Mouse (Mus musculus) hindbrain, embryonic 10.5 days (tissue): ENCODE measurements around the gene Mcts1. TPM values are rescaled to one million over a fixed set of nuclear protein-coding genes. Genes with fewer than 3 reads are reported as not detected.

Experiments
- DNase-seq: peaks from one replicate; pipeline ENCODE4 v3.0.0-alpha.2; 2017; ENCODE audit warnings: low spot score
- H3K27ac ChIP-seq: fragments of 300-500 bp; sonication (generic); 2 replicates; pipeline ENCODE4 v1.5.1; 2016; ENCODE audit warnings: mild to moderate bottlenecking, moderate library complexity
- H3K27me3 ChIP-seq: fragments of 300-500 bp; sonication (generic); 2 replicates; pipeline ENCODE4 v1.6.1; 2016; ENCODE audit warnings: mild to moderate bottlenecking; ENCODE audit not compliant: poor library complexity, insufficient read depth, severe bottlenecking
- H3K36me3 ChIP-seq: fragments of 300-500 bp; sonication (generic); 2 replicates; pipeline ENCODE4 v1.6.1; 2016; ENCODE audit warnings: mild to moderate bottlenecking, moderate library complexity
- H3K4me1 ChIP-seq: fragments of 300-500 bp; sonication (generic); replicated peaks from 2 replicates; pipeline ENCODE4 v1.6.1; 2016; ENCODE audit warnings: mild to moderate bottlenecking
- H3K4me3 ChIP-seq: fragments of 300-500 bp; sonication (generic); 2 replicates; pipeline ENCODE4 v1.5.1; 2016; ENCODE audit warnings: mild to moderate bottlenecking, moderate library complexity
- H3K9me3 ChIP-seq: fragments of 300-500 bp; sonication (generic); 2 replicates; pipeline ENCODE4 v1.6.1; 2016; ENCODE audit warnings: mild to moderate bottlenecking, moderate library complexity
- WGBS: fragments of 180-500 bp; shearing (Covaris S2); methylation state at CpG from one replicate; pipeline ENCODE4 v1.1.7; 2016; 5-methylcytosine and 5-hydroxymethylcytosine counted together
- polyA plus RNA-seq: library from polyadenylated mRNA; unstranded; fragments of >200 nt; fragmentation: Nextera tagmentation; extraction: Ambion mirVana; gene quantifications from 2 replicates; pipeline ENCODE4 v1.2.1, GENCODE M21; 2016

Mcts1 gene
- polyA plus RNA-seq = 88.5 and 106 TPM in 2 replicates

DNA sequence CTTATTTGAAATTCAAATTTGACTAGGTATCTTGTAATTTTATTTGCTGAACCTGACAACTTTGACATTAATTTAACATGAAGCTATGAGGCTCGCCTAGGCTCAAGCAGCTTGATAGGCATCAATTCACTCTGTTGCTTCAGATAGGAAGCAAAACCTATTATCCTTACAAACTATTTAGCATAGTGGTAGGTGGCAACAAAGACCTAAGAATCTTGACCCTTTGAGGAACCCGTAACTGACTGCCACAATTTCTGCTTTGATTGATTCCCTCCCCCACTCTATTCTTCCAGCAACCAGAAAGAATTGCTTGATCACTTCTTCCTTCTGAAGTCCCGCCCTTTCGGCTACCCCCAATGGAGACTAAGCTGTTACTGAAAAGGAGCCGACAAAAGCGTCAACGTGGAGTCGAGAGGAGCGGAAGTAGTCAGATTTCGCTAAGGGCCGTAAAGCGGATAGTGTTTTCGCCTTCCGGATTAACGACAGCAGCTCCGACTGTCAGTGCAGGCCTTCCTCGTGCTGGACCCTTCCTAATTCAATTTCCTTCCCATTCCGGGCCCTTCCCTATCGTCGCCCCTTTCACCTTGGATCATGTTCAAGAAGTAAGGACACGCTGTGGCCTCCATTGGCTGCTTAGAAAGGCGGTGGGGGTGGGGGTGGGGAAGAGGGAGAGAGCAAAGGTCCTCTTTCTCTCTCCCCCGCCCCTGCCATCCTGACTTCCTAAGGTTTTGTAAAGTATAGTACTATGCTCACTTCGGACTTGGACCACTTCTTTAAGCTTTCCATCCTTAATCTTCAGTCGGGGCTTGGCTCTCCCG lies at the start of gene Mcts1:
Gene Mcts1 (plus strand): TSS at position 402 of the 818 bp plus-strand sequence.
- WGBS = 16% methylated on average over 26 of the region's 26 CpGs
- DNase-seq = peak; percentile 76
- no peaks in the 10 kb centered on the region for H3K4me1 ChIP-seq
- H3K9me3 ChIP-seq = no peaks in the 10 kb centered on the region
- peak within 1 kb of the TSS; percentile 60 for H3K4me3 ChIP-seq
- peak within 1 kb of the TSS; percentile 84 for H3K27ac ChIP-seq
- H3K36me3 ChIP-seq = no peaks in the 10 kb centered on the region
- H3K27me3 ChIP-seq = no peaks in the 10 kb centered on the region

DNA sequence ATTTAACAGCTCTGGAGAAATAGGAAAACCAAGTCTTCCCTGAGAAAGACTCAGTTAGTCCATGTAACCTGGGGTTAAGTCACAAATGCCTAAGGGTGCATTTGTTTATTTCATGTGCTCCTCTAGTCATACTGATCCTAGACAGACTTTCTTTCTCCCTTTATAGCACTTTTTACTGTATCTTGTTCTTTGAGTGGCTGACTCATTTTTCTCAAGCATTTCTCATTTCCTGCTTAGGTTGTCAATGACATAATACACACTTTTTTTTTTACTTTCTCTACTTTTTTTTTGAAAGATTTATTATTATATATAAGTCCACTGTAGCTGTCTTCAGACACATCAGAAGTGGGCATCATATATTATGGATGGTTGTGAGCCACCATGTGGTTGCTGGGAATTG lies 47.1 kb upstream of the Mcts1 start:
- H3K9me3 ChIP-seq = no peaks in the 10 kb centered on the region
- no peak for DNase-seq
- H3K4me3 ChIP-seq = no peak overlapping the region
- H3K4me1 ChIP-seq = no peaks in the 10 kb centered on the region
- H3K27ac ChIP-seq = no peak overlapping the region
- peaks cover 22% of the 10 kb centered on the region for H3K36me3 ChIP-seq
- H3K27me3 ChIP-seq = no peaks in the 10 kb centered on the region

DNA sequence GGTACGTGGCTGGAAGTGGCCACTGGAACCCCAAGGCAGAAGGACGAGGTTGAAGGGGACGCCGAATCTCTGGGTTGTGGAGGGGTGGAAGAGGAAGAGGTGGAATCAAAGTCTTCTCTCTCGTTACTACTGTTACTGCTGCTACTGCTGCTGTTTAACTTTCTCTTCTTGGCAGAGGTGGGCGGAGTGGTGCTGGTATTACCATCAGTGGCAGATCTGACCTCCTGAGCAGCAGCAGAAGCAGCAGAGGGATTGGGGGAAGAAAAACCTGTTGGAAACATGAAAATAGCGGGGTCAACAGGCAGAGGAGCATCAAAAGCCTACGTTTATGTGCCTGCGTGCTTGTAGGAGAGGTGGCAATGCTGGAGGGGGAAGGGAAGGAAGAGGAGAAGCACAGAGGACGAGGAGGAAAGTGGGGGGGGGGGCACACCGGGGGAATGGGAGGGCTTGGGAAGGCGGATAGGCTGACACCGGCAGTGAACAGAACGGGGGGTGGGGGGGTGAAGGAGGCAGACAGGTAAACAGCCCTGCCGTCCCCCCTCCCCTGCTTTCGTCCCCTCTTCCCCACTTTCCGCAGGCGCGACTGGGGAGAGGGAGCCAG lies 36.3 kb upstream of the Mcts1 start:
- peak; percentile 24 for DNase-seq

DNA sequence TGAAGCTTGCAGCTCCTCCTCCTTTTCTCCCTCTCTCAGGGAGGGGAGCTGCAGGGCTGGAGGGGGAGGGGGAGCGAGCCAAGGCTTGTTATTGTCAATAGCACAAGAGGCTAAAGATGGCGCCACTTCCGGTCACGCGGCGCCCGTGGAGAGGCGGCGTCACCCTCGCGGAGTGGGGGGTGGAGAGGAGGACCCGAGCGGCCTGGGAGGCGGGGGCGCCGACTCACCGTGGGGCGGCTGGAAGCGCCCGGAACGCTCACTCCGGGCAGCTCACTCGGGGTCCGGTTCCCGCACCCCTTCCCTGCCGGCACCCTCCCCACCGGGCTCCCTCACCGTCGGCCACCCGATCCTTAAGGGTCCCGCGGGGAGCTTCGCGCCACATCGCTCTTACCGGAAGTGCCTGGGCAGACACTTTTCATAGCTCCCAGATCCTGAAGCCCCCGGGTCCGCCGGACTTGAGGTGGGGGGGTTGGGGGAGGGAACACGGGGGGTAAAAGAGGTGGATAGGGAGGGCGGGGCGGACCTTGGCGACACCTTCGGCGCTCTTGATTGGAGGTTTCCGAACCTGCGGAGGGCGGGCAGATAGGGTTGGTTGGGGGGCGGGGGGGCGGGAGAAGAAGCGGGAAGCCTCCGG lies 35.7 kb upstream of the Mcts1 start:
- Histone ChIP-seq H3K27me3 (no peaks in the 10 kb centered on the region), H3K4me1 (peaks cover 8% of the 10 kb centered on the region; the same call in 1 of the 2 replicates), H3K4me3 (peak overlapping the region; percentile 58), H3K9me3 (no peaks in the 10 kb centered on the region; the same call in 1 of the 2 replicates), H3K36me3 (peaks cover 17% of the 10 kb centered on the region), H3K27ac (peak overlapping the region; percentile 95)
- DNase-seq = peak; percentile 86
- WGBS = 13% methylated on average over 47 of the region's 52 CpGs

More for the DNA sequence above, 36.3 kb upstream of the Mcts1 start:
- H3K27ac ChIP-seq = peak overlapping the region; percentile 95
- WGBS = 21% methylated on average over 13 of the region's 19 CpGs
- H3K36me3 ChIP-seq = peaks cover 23% of the 10 kb centered on the region
- H3K4me3 ChIP-seq = peak overlapping the region; percentile 58
- no peaks in the 10 kb centered on the region; the same call in 1 of the 2 replicates for H3K9me3 ChIP-seq
- H3K4me1 ChIP-seq = peaks cover 8% of the 10 kb centered on the region; the same call in 1 of the 2 replicates
- H3K27me3 ChIP-seq = no peaks in the 10 kb centered on the region

DNA sequence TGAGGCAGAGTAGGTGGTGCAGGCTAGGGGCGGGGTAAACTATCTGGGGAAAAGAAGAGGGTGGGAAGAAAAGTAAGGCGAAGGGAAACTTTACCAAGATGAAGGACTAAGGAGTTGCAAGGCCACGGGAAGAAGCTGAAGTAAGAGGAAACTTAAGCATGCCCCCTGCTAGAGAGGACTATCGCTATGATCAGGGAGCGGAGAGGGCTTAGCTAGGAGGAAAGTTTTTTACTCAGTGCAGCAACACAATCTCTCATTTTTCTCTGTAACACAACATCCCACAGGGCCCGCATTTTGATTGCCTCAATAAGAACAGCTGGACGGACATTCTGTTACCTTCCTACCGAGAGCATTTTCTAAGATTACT lies 35.2 kb upstream of the Mcts1 start:
- H3K4me3 ChIP-seq = peak overlapping the region; percentile 58
- WGBS = 20% methylated on average over 8 of the region's 8 CpGs
- no peak for DNase-seq
- no peaks in the 10 kb centered on the region for H3K27me3 ChIP-seq
- H3K9me3 ChIP-seq = no peaks in the 10 kb centered on the region; the same call in 1 of the 2 replicates
- H3K4me1 ChIP-seq = peaks cover 8% of the 10 kb centered on the region; the same call in 1 of the 2 replicates
- peaks cover 12% of the 10 kb centered on the region for H3K36me3 ChIP-seq
- peak overlapping the region; percentile 95 for H3K27ac ChIP-seq

DNA sequence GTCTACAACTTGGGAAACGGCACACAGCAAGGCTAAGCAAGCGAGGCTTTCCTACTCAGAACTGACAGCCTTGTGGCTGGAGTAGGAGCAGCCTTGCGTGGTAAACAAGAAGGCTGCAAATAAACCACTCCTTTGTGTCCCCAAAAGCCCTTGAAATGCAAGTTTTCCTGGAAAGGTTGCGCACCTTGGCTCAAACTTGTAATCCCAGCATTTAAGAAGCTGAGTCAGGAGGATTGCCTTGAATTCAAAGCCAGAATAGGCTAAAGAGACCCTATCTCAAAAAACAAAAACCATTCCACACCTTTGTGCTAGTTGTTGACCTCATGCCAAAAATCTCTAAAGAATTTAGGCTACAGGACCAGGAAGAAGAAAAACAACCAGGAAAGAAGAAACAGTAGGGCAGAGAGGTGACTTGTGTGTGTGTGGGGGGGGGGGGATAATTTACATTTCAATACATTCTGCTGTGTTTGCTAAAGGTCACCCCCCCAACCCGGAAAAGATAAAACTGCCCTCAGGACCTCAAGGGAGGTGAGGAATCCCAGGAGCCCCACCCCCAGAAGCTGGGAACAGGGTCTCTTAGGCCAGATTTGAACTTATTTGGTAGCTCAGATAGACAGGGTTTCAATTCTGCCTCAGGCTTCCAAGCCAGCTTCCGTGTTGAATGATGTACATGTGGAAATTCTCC lies 33.7 kb upstream of the Mcts1 start:
- Histone ChIP-seq H3K36me3 (no peaks in the 10 kb centered on the region), H3K27me3 (no peaks in the 10 kb centered on the region), H3K4me1 (peaks cover 8% of the 10 kb centered on the region; the same call in 1 of the 2 replicates), H3K9me3 (no peaks in the 10 kb centered on the region; the same call in 1 of the 2 replicates), H3K27ac (no peak overlapping the region), H3K4me3 (no peak overlapping the region)
- 67% methylated on average over 6 of the region's 6 CpGs for WGBS
- DNase-seq = no peak

DNA sequence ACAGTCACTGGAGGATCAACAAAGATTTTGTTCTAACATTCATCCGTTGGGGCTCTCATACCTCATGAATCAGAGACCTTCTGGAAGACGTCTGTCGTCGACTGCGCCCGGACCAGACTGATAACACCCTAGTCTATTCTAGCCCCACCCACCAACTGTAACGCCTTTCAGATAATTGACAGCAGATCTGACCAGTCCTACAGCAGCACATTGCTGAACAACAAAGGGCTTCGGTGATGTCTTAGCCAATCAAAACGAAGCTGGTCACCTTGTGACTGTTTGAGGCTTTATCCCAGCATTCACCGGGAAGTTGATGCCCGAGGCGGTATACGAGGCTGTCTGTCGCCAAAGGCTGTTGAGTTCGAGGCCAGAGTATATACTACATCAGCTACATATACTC lies 24.3 kb upstream of the Mcts1 start, which contains the start of gene Cul4b:
Gene Cul4b (minus strand): TSS at position 119 of the 400 bp plus-strand sequence.
- WGBS = 89% methylated on average over 15 of the region's 15 CpGs
- H3K9me3 ChIP-seq = no peaks in the 10 kb centered on the region

DNA sequence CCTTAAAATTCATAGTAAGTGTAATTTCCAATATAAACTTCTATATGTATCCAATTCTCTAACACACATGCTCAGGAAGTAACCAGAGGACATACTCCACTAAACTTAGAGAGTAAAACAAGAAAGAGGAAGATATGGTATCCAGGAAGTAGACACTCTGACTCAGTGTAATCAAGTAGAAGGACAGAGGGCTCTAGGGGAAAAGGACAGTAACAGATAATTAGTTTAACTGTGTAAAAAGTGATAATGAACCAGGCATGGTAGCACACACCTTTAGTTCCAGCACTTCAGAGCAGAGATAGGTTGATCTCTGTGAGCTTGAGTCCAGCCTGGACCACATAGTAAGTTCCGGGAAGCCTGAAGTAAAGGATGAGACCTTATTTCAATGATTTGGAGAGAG lies 19.2 kb upstream of the Mcts1 start:
- WGBS = 92% methylated on average over 1 of the region's 1 CpGs
- Histone ChIP-seq H3K27me3 (no peaks in the 10 kb centered on the region), H3K4me1 (no peaks in the 10 kb centered on the region), H3K27ac (no peak overlapping the region), H3K36me3 (no peaks in the 10 kb centered on the region), H3K4me3 (no peak overlapping the region), H3K9me3 (no peaks in the 10 kb centered on the region)
- DNase-seq = no peak

More for the DNA sequence above, 24.3 kb upstream of the Mcts1 start, which contains the start of gene Cul4b:
- Histone ChIP-seq H3K36me3 (no peaks in the 10 kb centered on the region), H3K4me1 (no peaks in the 10 kb centered on the region), H3K4me3 (no peak within 1 kb of the TSS), H3K27me3 (no peaks in the 10 kb centered on the region), H3K27ac (no peak within 1 kb of the TSS)
- no peak for DNase-seq

DNA sequence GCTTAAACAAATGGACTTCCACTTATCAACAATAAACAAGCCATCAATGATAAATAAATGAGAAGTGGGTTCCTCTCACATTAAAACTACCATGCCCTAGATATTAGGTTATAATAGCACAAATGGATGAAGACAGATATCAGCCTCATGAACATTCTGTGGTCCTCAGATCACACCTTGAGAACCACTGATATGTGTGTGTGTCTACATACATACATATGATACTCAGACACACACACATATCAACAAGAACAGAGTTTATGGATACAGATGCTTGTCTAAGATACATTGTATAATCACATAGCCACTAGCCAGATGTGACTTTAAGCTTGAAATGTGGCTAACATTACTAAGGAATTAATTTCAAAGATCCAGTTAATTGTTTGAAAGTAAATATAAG lies 17.1 kb upstream of the Mcts1 start:
- no peak for DNase-seq
- no peak overlapping the region for H3K4me3 ChIP-seq
- no peak overlapping the region for H3K27ac ChIP-seq
- H3K36me3 ChIP-seq = no peaks in the 10 kb centered on the region
- no peaks in the 10 kb centered on the region for H3K27me3 ChIP-seq
- no peaks in the 10 kb centered on the region for H3K9me3 ChIP-seq
- no peaks in the 10 kb centered on the region for H3K4me1 ChIP-seq

DNA sequence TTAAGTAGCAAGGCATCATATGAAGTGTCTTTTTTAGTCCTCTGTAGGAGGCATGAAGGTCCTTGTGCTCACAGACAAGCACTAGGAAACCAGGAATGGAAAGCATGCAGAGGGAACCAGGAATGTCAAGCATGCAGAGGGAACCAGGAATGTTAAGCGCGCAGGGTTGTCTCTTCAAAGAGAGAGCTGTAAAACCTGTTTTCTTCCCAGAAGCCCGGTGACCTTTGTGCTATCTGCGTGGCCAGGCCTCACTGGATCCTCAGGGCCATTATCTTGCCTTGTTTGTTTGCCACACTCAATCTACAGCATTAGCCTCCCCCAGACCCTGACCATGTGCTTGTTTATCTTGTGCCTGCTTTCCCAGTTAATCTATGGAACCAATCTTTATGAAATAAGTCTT lies 10.6 kb upstream of the Mcts1 start:
- 29% methylated on average over 4 of the region's 4 CpGs for WGBS
- Histone ChIP-seq H3K27me3 (no peaks in the 10 kb centered on the region), H3K4me3 (no peak overlapping the region), H3K27ac (no peak overlapping the region), H3K4me1 (no peaks in the 10 kb centered on the region), H3K36me3 (no peaks in the 10 kb centered on the region), H3K9me3 (no peaks in the 10 kb centered on the region)
- peak; percentile 3 for DNase-seq

DNA sequence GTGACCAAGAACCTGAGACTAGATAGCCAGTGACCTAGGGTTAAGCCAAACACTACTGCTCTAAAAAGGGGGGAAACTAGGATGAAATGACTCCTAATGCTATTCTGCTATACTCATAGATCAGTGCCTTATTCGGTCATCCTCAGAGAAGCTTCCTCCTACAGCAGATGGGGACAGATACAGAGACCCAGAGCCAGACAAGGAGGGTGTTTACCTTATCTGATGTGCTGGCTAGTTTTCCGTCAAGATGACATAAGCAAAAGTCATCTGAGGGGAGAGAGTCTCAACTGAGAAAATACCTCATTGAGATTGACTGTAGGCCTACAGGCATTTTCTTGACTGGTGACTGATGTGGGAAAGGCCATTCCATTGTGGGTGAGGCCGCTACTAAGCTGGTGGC lies 8.6 kb upstream of the Mcts1 start:
- 88% methylated on average over 3 of the region's 3 CpGs for whole genome bisulfite sequencing
- no peaks in the 10 kb centered on the region for H3K36me3 ChIP-seq
- no peak overlapping the region for H3K27ac ChIP-seq
- no peak overlapping the region for H3K4me3 ChIP-seq
- H3K9me3 ChIP-seq = no peaks in the 10 kb centered on the region
- H3K27me3 ChIP-seq = no peaks in the 10 kb centered on the region
- no peak for DNase-seq
- no peaks in the 10 kb centered on the region for H3K4me1 ChIP-seq

DNA sequence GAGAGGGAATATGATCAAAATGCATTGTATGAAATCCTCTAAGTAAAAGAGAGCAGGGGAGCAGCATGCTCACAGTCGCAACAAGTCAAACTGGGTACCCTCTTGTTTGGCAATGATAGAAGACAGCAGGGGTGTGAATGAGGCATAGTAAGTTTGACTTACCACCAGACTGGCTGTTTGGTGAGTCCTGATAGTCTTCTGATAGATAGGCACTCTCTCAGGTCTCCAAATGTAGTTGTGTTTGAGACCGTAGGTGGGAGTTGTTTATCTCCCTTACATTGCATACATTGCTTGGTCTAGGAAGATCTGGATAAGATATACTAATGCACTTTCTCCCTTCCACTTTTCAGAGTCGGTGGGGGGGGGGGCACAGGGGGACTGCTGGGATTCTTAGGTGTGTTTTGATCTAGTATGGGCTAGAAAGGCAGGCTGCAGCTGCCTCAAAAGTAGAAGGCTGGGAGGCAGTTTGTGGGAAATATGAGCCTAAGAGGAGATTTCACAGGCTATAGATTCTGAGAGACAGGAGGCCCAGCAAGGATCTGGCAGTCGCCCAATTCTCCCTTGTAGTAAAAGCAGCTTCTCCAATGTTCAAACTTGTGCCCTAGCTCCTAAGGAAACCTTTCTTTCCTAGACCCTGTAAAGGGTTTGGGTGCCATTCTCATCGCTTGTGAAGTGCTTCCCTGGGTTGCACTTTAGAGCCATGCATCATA lies 7.0 kb upstream of the Mcts1 start:
- H3K27me3 ChIP-seq = no peaks in the 10 kb centered on the region
- no peaks in the 10 kb centered on the region for H3K36me3 ChIP-seq
- WGBS = 69% methylated on average over 5 of the region's 5 CpGs
- no peaks in the 10 kb centered on the region for H3K4me1 ChIP-seq
- H3K9me3 ChIP-seq = no peaks in the 10 kb centered on the region
- H3K4me3 ChIP-seq = no peak overlapping the region
- H3K27ac ChIP-seq = no peak overlapping the region
- DNase-seq = no peak
